Mouse (Mus musculus): Measurements from ENCODE around the gene Mogs. TPM values are rescaled to one million over a fixed set of nuclear protein-coding genes. Genes with fewer than 3 reads are reported as not detected.

The Mogs gene
- total RNA-seq, 2 experiments from 2014 or later: 6.2 to 6.5 TPM

- no peak for DNase-seq (ENCODE audit: low spot score)
Observed at GRCm38 (mm10) chr6:83092416-83093127, 22.7 kb upstream of the Mogs start.

DNA sequence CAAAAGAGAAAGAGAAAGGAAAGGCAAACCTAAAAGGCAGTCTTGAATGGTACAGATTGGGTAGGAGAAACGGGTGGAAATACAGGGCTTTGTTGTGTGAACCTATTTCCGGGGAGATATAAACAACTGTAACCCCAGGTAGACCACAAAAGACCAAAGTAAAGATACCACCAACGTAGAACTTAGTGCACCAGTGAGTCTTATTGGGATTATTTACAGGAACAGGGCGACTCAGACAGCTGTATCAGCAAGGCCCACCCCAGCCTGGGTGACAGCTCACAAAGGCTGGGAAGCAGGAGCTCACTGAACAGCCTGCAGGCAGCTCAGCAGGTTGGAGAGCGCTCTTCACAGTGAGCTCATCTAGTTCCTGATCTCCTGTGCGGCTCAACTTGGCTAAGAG, 19.3 kb upstream of the Mogs start:
- DNase-seq (ENCODE audit: low spot score): no peak

DNA sequence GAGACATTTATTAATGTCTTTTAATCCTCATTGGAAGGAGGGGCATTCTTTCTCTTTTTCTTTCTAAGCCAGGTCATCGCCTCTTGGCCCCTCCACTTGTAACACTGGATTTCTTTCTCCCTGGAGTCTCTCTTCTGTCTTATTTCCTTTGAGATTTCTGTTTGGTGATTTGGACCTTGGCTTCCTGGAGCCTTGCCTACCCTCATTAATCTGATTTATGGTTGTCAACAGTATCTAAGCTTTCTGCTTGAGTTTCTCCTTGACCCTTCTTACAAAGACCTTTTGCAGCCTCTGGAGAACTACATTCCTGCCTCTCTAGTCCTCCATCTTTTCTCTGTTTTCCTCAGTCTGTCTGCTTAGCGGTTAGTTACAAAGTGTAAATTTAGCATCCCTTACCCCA, 16.9 kb upstream of the Mogs start:
- no peak for DNase-seq (ENCODE audit: low spot score)

DNA sequence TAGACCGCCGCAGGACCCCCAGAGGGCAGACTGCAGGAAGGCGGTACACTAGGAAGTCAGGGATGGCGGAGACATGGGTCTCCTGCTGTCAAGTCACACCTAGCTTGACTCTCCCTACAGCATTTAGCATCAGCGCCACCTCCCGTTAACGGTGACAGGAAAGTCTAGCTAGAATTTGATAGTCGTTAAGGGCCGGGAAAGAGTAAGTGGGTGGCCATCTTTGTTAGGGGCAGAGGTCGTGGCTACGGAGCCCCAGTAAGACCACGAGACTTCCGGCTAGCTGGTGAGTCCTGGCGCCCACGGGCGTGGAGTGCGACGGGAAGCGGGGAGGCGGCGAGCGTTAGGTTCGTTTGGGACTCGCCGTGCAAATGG, 14.0 kb upstream of the Mogs start, which contains the start of the genes Ccdc142 and Gm42688:
Gene Ccdc142 (plus strand): TSS at position 286 of the 372 bp plus-strand sequence.
Gene Gm42688 (plus strand): TSS at position 302 of the 372 bp plus-strand sequence.
- peak; percentile 93 for DNase-seq (ENCODE audit: low spot score)

GRCm38 (mm10) chr6:83101688-83102556, 13.4 kb upstream of the Mogs start:
- DNase-seq (ENCODE audit: low spot score): peak; percentile 53

DNA sequence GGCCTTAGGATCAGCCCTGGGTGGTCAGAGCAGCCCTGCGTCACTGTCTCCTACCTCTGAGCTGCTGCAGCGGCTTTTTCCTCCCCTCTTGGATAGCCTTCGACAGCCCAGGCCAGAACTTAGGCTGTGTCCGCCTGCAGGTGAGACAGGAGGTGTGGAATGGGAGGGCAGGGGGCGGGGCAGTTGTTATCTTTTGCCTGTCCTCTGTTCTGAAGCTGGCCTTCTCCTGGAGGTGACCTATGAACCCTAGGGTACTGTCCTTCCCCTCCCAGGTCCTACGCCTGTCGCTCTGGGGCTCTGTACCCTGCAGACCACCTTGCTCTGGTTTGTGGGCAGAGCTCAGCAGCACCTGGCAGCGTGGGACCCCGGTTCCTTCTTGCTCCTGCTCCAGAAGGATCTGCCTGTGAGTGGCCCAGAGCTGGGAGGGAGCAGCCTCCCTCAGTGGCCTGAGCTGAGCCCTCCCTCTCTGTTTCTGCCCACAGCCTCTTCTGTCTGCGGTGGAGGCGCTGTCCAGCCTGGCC, 12.1 kb upstream of the Mogs start:
- no peak for DNase-seq (ENCODE audit: low spot score)

- no peak for DNase-seq (ENCODE audit: low spot score)
Observed at GRCm38 (mm10) chr6:83104158-83104557, 11.1 kb upstream of the Mogs start.

DNA sequence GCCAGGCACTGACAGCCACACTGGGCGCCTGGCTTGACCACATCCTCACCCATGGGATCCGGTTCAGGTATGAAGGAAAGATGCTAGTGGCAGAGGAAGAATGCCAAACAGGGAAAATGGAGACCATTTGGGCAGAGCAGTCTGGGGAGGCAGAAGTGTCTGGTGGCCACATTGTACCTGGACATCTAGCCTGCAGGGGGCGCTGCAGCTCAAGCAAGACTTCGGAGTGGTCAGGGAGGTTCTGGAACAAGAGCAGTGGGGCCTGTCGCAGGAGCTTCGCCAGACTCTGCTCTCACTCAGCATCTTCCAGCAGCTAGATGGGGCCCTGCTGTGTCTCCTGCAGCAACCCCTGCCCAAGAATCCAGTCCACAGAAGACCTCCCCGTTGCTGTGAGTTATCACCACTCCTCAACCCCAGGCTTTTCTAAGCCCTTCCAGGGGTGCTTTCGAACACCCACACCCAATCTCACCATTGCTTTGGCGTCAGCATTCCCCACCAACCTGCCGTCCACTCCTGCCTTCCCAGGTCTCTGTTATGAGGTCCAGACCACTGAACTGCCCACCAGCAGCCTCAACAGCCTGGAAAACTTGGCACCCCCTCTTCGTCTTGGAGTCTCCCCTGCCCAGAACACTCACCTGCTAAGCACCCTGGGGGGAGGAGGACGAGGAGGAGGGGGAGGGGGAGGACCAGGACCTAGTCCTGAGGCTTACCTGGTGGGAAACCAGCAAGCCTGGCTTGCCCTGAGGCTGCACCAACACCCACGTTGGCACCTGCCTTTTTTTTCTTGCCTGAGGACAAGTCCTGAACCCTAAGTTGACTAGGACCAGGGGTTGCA, 7.5 kb upstream of the Mogs start:
- DNase-seq (ENCODE audit: low spot score): peak; percentile 75

GRCm38 (mm10) chr6:83108762-83109668, 6.3 kb upstream of the Mogs start, which contains the start of gene Mrpl53:
Gene Mrpl53, plus strand, starts transcription at chr6:83109040.
- DNase-seq (ENCODE audit: low spot score): peak; percentile 85

- no peak for DNase-seq (ENCODE audit: low spot score)
Observed at GRCm38 (mm10) chr6:83111510-83112136, 3.7 kb upstream of the Mogs start.

GRCm38 (mm10) chr6:83115682-83116372, 531 bp downstream of the Mogs start:
- no peak for DNase-seq (ENCODE audit: low spot score)

DNA sequence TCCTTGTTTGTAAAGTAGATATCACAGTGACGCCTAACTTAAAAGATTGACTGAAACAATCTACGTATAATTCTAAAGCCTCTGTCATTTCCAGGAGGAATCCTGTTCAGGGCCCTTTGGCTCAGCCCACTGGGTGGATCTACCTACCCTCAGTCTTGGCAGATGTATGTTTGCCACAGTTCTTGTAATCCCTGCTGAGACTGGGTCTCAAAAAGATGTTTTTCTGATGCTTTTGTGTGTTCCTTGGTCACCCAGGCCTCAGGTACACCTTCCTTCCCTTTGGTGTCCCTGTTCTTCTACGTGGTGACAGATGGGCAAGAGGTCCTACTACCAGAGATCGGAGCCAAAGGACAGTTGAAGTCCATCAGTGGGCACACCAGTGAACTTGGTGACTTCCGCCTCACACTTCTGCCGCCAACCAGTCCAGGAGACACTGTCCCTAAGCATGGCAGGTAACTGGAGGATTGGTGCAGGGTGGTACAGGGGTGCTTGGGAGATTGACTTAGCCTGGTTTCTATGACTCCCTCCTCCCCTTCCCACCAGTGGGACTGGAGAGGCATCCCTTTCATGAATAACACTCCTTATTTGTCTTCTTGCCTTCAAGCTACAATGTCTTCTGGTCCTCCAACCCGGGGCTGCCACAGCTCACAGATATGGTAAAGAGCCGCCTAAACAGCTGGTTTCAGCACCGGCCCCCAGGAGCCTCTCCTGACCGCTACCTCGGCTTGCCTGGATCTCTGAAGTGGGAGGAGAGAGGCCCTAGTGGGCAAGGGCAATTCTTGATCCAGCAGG, 1.3 kb downstream of the Mogs start:
- no peak for DNase-seq (ENCODE audit: low spot score)

DNA sequence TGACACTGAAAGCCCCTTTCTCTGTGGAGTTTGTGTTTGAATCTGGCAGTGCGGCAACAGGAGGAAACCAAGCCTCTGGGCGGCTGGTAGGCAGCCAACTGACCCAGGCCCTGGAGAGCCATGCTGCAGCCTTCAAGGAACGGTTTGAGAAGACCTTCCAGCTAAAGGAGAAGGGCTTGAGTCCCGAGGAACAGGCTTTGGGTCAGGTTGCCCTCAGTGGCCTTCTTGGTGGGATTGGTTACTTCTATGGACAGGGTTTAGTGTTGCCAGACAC, 1.8 kb downstream of the Mogs start:
- DNase-seq (ENCODE audit: low spot score): no peak

DNA sequence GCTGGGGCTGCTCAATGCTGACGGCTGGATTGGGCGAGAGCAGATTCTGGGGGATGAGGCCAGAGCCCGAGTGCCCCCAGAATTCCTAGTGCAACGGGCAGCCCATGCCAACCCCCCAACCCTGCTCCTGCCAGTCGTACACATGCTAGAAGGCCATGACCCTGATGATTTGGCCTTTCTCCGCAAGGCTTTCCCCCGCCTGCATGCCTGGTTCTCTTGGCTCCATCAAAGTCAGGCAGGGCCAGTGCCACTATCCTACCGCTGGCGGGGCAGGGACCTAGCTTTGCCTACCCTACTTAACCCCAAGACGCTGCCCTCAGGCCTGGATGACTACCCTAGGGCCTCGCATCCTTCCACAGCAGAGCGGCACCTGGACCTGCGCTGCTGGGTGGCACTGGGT, 2.3 kb downstream of the Mogs start:
- no peak for DNase-seq (ENCODE audit: low spot score)

GRCm38 (mm10) chr6:83118369-83118768, 3.1 kb downstream of the Mogs start:
- no peak for DNase-seq (ENCODE audit: low spot score)

DNA sequence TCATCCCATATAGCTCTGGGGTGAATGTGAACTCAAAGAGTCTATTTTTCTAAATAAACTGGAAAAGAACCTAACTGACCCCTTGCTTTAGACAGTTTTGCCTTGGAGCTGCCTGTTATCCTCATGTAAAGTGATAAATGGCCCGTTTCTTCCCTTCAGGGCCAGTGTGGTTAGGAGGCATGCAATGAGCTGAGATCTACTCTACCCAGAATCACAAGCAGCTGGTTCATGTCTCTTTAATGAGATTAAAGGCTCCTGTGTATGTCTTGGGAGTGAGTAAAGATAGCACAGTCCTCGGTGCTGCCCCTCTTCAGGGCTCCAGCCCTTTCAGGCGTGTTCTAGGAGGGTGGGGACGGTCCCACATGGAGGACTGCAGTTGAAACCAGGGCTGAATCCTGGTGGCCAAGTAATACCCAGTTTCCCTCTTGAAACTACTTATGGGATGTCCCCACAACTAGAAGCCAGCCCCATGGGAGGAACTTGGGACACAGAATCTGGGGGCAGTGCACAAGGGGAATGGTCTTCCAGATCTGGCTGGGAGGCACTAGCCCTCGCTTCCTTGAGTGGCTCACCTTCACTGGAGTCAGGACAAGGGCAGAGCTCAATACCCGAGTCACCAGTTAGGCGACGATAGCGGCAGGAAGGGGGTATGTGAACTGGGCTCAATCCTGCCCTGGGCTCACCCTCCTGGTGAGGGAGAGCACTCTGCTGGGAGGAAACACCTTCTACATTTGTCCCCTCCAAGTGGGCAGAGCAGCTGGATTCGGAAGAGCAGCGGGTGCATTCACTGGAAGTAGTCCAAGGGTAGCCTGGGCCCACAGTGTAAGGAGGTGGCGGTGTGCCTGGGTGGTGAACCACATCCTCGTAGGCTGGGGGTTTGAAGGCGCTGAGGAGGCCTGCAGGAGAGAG, 3.8 kb downstream of the Mogs start:
- no peak for DNase-seq (ENCODE audit: low spot score)

DNA sequence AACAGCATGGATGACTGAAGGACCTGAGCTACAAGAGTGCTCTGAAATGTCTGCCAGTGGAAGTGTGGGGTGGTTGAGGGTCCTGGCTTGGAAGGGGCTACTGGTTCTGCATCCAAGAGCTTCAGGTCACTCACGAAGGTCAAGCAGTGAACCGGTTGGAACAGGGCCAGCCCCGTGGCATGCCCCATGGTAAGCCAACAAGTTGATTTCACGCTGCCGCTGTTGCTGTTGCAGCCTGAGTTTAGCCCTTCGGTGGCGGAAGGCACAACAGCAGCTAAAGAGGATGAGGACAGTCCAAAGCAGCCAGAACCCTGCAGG, 4.4 kb downstream of the Mogs start:
- DNase-seq (ENCODE audit: low spot score): no peak

Data from gastrocnemius, adult 18-20 months (tissue).